Mouse (Mus musculus): Measurements from ENCODE around the gene Vmn1r4. TPM values are rescaled to one million over a fixed set of nuclear protein-coding genes. Genes with fewer than 3 reads are reported as not detected.

Gene Vmn1r4
- 0.26 and 0.35 TPM in 2 replicates for polyA plus RNA-seq (2012; rRNA removed)

DNA sequence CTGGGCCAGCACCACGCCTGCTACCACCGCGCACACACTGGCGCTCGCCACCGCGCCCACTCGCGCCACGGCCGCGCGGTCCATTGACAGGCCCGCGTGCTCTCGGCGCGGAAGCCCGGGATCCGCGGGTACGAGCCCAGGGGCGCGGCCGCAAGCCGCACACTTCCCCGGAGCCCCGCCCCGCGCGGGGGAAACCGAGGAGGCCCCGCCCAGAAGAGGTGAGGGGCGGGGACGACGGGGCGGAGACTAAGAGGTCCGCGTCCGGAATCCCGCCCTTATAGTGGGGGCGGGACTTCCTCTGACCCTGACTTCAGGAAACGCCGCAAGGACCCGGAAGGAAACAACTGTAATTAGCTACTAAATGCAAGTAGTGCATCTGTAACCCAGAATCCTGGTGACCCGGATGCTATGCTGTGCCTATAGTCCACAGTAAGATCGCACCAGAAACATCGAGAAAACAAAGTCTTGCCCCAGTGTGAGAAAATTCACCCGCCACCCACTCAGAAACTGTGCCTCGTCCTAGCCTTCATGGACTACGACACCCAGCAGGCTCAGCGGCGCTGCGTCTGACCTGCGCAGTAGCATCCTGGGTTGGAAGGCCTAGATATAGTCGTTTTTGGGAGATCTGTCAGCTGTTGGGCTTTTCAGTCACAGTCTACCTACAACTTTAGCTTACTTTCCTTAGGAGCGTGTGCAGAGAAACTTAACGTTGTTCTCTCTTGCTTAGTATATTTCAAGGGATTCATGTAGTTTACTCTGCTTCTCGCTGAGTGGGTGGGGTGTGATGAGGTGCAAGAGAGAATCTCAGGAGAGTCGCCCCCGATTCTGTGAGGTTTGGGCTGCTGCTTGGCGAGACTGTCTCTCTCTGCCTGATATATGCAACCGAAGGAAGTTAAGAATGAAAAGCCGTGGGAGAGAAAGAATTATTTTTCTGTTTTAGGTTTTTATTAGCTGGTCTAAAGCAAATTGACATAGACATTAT is at the start of gene Vmn1r4, which contains the start of gene Nt5c3:
TSS of gene Vmn1r4 (plus strand) at position 290 of the 982 bp plus-strand sequence.
TSS of gene Nt5c3 (minus strand) at position 207 of the 982 bp plus-strand sequence.
- peak within 1 kb of the TSS; percentile 44 for H3K4me3 ChIP-seq (ENCODE audit: insufficient read depth, low read length)
- H3K27ac ChIP-seq (ENCODE audit: insufficient read depth, low read length) = peak within 1 kb of the TSS; percentile 66
- TF ChIP-seq CTCF (IDR thresholded peaks at IDR 0.05; ENCODE audit: extremely low read depth, insufficient read depth, low read length) (no peak), POLR2A (IDR thresholded peaks at IDR 0.05; ENCODE audit: extremely low read depth, insufficient read depth, low read length) (peak; percentile 66)
- H3K4me1 ChIP-seq (ENCODE audit: control insufficient read depth, insufficient read depth, low read length) = peaks cover 2% of the 10 kb centered on the region; the same call in 1 of the 2 replicates

DNA sequence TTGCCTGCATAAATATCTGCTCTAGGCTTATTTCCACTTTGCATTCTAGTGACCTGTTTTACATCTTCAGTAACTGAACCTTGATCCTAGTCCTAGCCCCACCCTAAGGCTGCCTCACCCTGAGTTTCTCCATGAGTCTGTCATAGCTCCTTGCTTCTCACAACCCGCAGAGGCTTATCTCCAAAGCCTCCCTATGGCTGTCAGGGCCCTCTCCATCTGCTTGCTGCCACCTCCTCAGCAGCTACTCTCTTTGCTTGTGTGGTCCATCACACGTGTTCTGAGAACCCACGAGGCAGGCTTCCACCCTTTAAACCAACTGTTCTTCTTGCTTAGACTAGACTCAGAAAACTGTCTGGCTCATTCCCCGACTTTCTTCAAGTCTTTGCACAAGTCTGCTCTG is 46.9 kb upstream of the Vmn1r4 start:
- Histone ChIP-seq H3K27ac (ENCODE audit: insufficient read depth, low read length) (no peak overlapping the region), H3K4me1 (ENCODE audit: control insufficient read depth, insufficient read depth, low read length) (0 out of 2 replicates have a peak, but pooled peaks cover 3% of the 10 kb centered on the region), H3K4me3 (ENCODE audit: insufficient read depth, low read length) (no peak overlapping the region)
- TF ChIP-seq POLR2A (IDR thresholded peaks at IDR 0.05; ENCODE audit: extremely low read depth, insufficient read depth, low read length) (no peak), CTCF (IDR thresholded peaks at IDR 0.05; ENCODE audit: extremely low read depth, insufficient read depth, low read length) (no peak)

DNA sequence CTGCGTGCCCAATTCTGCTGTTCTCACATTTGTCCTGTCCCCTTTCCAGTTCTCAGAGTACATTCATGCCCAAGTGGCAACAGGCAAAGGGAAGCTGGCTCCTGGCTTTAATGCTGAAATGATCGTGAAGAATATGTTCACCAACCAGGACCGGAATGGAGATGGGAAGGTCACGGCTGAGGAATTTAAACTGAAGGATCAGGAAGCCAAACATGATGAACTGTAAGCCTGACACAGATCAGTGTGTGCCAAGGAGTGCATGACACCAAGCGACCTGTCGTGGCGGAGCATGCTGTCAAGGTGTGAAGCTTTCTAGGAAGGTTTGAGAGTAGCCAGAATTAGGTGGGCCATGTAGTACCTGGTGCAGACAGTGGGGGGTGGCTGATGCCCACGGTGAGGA is 45.8 kb upstream of the Vmn1r4 start:
- H3K27ac ChIP-seq (ENCODE audit: insufficient read depth, low read length) = no peak overlapping the region
- TF ChIP-seq CTCF (IDR thresholded peaks at IDR 0.05; ENCODE audit: extremely low read depth, insufficient read depth, low read length) (no peak), POLR2A (IDR thresholded peaks at IDR 0.05; ENCODE audit: extremely low read depth, insufficient read depth, low read length) (no peak)
- H3K4me1 ChIP-seq (ENCODE audit: control insufficient read depth, insufficient read depth, low read length) = 0 out of 2 replicates have a peak, but pooled peaks cover 3% of the 10 kb centered on the region
- H3K4me3 ChIP-seq (ENCODE audit: insufficient read depth, low read length) = no peak overlapping the region

DNA sequence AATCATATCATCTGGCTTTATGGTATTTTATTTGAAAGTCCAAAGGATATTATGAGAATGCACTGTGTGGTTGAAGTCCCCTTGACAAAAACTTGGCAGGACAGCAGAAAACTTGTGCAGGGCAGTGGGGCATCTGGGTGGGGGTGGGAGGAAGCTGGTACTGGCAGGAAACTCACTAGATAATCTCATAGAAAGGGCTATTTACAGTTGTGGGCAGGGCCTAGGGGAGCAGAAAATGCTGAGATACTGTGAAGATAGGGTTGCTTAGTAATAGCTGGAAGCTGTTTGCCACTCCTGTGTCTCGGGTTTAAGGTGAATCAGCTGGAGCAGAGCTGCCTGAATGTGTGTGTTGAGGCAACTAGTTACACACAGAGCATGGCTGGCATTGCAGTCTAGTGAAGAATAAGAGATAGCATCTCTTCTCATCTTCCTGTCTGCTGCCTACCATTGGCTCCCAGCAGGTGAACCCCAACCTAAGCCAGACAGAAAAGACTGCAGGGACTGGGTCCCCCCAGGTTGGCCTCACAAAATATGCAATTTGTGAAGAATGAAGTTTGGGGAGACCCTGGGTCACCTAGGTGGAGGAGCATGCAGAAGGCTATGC is 44.4 kb upstream of the Vmn1r4 start:
- H3K4me3 ChIP-seq (ENCODE audit: insufficient read depth, low read length) = no peak overlapping the region
- no peak overlapping the region for H3K27ac ChIP-seq (ENCODE audit: insufficient read depth, low read length)
- H3K4me1 ChIP-seq (ENCODE audit: control insufficient read depth, insufficient read depth, low read length) = 0 out of 2 replicates have a peak, but pooled peaks cover 3% of the 10 kb centered on the region
- TF ChIP-seq CTCF (IDR thresholded peaks at IDR 0.05; ENCODE audit: extremely low read depth, insufficient read depth, low read length) (no peak), POLR2A (IDR thresholded peaks at IDR 0.05; ENCODE audit: extremely low read depth, insufficient read depth, low read length) (no peak)

DNA sequence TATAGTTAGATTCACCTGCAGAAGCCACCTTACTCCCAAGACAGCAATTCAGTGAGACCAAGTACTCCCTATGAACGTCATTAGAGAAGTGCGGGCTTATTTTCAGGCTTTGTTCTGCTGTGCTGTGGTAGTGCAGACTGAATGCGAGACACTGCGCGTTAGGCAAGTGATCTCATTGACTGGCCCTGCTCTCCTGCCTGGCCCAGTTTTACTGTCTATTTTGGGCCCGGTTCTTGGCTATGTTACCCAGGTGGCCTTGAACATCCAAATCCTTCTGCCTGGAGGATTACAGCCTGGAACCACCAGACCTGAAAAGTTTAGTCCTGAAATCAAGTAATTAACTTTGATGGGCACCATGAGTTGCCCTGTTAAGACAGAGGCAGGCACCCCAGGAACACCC is 35.3 kb upstream of the Vmn1r4 start:
- Histone ChIP-seq H3K4me1 (ENCODE audit: control insufficient read depth, insufficient read depth, low read length) (no peaks in the 10 kb centered on the region), H3K4me3 (ENCODE audit: insufficient read depth, low read length) (no peak overlapping the region), H3K27ac (ENCODE audit: insufficient read depth, low read length) (no peak overlapping the region)
- TF ChIP-seq POLR2A (IDR thresholded peaks at IDR 0.05; ENCODE audit: extremely low read depth, insufficient read depth, low read length) (no peak), CTCF (IDR thresholded peaks at IDR 0.05; ENCODE audit: extremely low read depth, insufficient read depth, low read length) (no peak)

DNA sequence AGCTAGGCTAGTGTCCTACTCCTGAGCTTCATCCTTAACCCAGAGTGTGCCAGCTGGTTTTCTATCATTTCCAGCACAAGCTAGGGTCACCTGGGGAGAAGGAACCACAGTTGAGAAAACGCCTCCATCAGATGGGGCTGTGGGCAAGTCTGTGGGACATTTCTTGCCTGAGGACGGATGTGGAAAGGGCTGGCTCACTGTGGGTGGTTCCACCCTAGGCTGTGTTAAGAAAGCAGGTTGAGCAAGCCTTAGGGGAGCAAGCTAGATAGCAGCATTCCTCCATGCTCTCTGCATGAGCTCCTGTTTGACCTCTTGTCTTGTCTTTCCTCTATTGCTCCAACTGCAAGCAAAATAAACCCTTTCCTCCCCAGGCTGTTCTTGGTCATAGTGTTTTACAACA is 33.1 kb upstream of the Vmn1r4 start:
- Histone ChIP-seq H3K4me1 (ENCODE audit: control insufficient read depth, insufficient read depth, low read length) (no peaks in the 10 kb centered on the region), H3K27ac (ENCODE audit: insufficient read depth, low read length) (no peak overlapping the region), H3K4me3 (ENCODE audit: insufficient read depth, low read length) (no peak overlapping the region)
- TF ChIP-seq POLR2A (IDR thresholded peaks at IDR 0.05; ENCODE audit: extremely low read depth, insufficient read depth, low read length) = no peak
- TF ChIP-seq CTCF (IDR thresholded peaks at IDR 0.05; ENCODE audit: extremely low read depth, insufficient read depth, low read length) = no peak

DNA sequence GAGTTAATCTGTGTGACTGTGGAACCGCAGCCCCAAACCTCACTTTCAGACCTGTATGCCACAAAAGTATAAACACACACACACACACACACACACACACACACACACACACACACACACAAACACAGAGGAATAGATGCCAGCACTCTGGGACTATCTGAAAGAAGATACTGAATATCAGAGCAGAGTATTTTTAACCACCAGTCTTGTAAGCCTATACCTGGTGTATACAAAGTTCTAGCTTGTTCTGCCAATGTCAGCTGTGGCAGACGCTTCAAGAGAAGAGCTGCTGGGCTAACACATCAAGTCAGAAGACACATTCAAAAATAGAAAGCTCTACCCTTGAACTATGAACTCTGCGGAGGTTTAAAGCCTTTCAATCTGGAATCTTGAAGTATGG is 24.2 kb upstream of the Vmn1r4 start:
- Histone ChIP-seq H3K27ac (ENCODE audit: insufficient read depth, low read length) (no peak overlapping the region), H3K4me3 (ENCODE audit: insufficient read depth, low read length) (no peak overlapping the region), H3K4me1 (ENCODE audit: control insufficient read depth, insufficient read depth, low read length) (peaks cover 7% of the 10 kb centered on the region; the same call in 1 of the 2 replicates)
- no peak for TF ChIP-seq POLR2A (IDR thresholded peaks at IDR 0.05; ENCODE audit: extremely low read depth, insufficient read depth, low read length)
- TF ChIP-seq CTCF (IDR thresholded peaks at IDR 0.05; ENCODE audit: extremely low read depth, insufficient read depth, low read length) = no peak

DNA sequence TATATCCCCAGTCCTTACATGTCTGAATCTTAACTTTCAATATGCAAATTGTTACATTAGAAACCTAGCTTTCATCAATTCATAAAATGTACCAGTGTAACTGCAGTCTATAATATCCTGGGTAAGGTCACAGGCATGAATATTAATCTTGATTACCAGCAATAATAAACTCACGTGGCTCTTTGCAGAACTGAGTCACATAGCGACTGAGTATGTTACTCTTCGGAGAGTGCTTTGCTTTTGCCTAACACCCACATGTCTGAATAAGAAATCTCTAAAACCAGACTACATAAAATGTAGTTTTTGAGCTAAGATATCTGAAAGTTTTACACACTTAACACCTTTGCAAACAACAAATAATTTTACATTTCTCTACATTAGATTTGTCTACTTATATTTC is 22.5 kb upstream of the Vmn1r4 start:
- peak overlapping the region; percentile 27; the same call in 1 of the 2 replicates for H3K4me3 ChIP-seq (ENCODE audit: insufficient read depth, low read length)
- H3K4me1 ChIP-seq (ENCODE audit: control insufficient read depth, insufficient read depth, low read length) = peaks cover 8% of the 10 kb centered on the region; the same call in 1 of the 2 replicates
- no peak overlapping the region for H3K27ac ChIP-seq (ENCODE audit: insufficient read depth, low read length)
- TF ChIP-seq POLR2A (IDR thresholded peaks at IDR 0.05; ENCODE audit: extremely low read depth, insufficient read depth, low read length) = no peak
- TF ChIP-seq CTCF (IDR thresholded peaks at IDR 0.05; ENCODE audit: extremely low read depth, insufficient read depth, low read length) = no peak

DNA sequence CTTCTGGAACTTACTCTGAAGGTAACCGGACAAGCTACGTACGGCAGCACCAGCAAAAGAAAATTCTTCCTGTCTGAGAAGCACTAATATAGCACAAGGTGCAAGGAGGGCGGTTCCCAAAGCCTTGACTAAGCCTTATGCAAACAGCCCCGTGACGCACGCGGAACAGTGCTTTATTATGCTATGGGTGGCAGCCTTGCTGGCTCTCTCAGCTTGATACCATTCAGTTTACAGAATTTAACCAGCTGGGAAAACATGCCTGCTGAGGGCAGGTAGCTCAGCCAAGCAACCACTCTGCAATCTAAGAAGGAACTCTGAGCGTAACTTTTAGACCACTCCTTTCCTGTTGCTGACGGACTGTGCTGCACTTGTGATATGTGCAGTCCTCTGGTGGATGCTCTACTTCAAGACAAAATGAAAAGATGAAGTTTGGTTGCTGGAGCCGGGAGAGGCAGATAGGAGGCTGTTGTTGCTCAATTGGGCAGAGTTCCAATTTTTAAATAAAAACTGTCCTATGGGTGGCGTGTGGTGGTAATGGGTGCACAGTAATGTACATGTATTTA is 21.9 kb upstream of the Vmn1r4 start:
- peak overlapping the region; percentile 27 for H3K4me3 ChIP-seq (ENCODE audit: insufficient read depth, low read length)
- no peak overlapping the region for H3K27ac ChIP-seq (ENCODE audit: insufficient read depth, low read length)
- TF ChIP-seq CTCF (IDR thresholded peaks at IDR 0.05; ENCODE audit: extremely low read depth, insufficient read depth, low read length) (no peak), POLR2A (IDR thresholded peaks at IDR 0.05; ENCODE audit: extremely low read depth, insufficient read depth, low read length) (peak; percentile 42)
- peaks cover 8% of the 10 kb centered on the region; the same call in 1 of the 2 replicates for H3K4me1 ChIP-seq (ENCODE audit: control insufficient read depth, insufficient read depth, low read length)
